Mouse (Mus musculus): ENCODE data around the gene Trappc3l.

GRCm38 (mm10) chr10:34091888-34092287 lies 54.5 kb downstream of the Trappc3l start:
- TF ChIP-seq CTCF (IDR thresholded peaks at IDR 0.05; ENCODE audit: low read depth, low read length) (no peak), POLR2A (IDR thresholded peaks at IDR 0.05; ENCODE audit: insufficient read depth, low read length) (no peak), EP300 (IDR thresholded peaks at IDR 0.05; ENCODE audit: insufficient read depth, low read depth, low read length) (no peak)

Data from ES-Bruce4 (cell line).